In genomic region chr4:128224453-128224852, GRCm38 (mm10) we compare ENCODE assay signal across 20 mouse cellular contexts. TPM values are rescaled to one million over a fixed set of nuclear protein-coding genes. Genes with fewer than 3 reads are reported as not detected.
"Had no signal": no experiment of that assay in that cellular context is flagged by ENCODE, and none has a peak within 500 bp of the region (broad histone marks: within the 10 kb centered on the region; RNA-seq: fewer than 3 reads in every experiment).

No protein-coding gene starts in this region.

- H3K27ac ChIP-seq: intestine, embryonic 15.5 days; limb, embryonic 13.5 days; liver, embryonic 15.5 days; midbrain, embryonic 10.5 days; neural tube, embryonic 13.5 days had no signal

- H3K4me3 ChIP-seq: intestine, embryonic 15.5 days; limb, embryonic 13.5 days; liver, embryonic 15.5 days; midbrain, embryonic 10.5 days; neural tube, embryonic 13.5 days had no signal

- H3K27me3 ChIP-seq: intestine, embryonic 15.5 days; limb, embryonic 13.5 days; liver, embryonic 15.5 days; neural tube, embryonic 13.5 days had no signal

- H3K4me2 ChIP-seq: intestine, embryonic 15.5 days; limb, embryonic 13.5 days; liver, embryonic 11.5 days; liver, embryonic 15.5 days; lung, embryonic 14.5 days; neural tube, embryonic 13.5 days had no signal

- H3K4me1 ChIP-seq: intestine, embryonic 15.5 days; liver, embryonic 15.5 days had no signal

- H3K9me3 ChIP-seq: intestine, embryonic 15.5 days; limb, embryonic 13.5 days; liver, embryonic 15.5 days; midbrain, embryonic 10.5 days; neural tube, embryonic 13.5 days had no signal

- H3K9ac ChIP-seq: intestine, embryonic 15.5 days; limb, embryonic 13.5 days; liver, embryonic 15.5 days; lung, embryonic 14.5 days; neural tube, embryonic 13.5 days had no signal

- H3K36me3 ChIP-seq: intestine, embryonic 15.5 days; limb, embryonic 13.5 days; liver, embryonic 15.5 days; midbrain, embryonic 10.5 days; neural tube, embryonic 13.5 days had no signal

- ATAC-seq: intestine, embryonic 15.5 days; midbrain, embryonic 16.5 days had no signal

- DNase-seq: layer of hippocampus, adult 9-11 months; layer of hippocampus, postnatal 36 days; left cerebral cortex, postnatal 4 days; lung, embryonic 14.5 days; lung, postnatal 10 days; lung, postnatal 4 days; retina, postnatal 1 day; right cerebral cortex, postnatal 4 days; spleen, adult 18-20 months; thymus, adult 18-20 months; thymus, postnatal 14 days had no signal

RNA-seq across cellular contexts. Expression of gene Hmgb4, which starts 36.3 kb away (rescaled TPM):
- total RNA-seq: left cerebral cortex, postnatal 4 days; megakaryocyte, adult 5-6 weeks had no signal
- polyA plus RNA-seq: intestine, embryonic 15.5 days; limb, embryonic 13.5 days; liver, embryonic 11.5 days; liver, embryonic 15.5 days; lung, embryonic 14.5 days; midbrain, embryonic 10.5 days; neural tube, embryonic 13.5 days; stomach, embryonic 14.5 days had no signal
